Mouse (Mus musculus) lung, postnatal 0 days (tissue): ENCODE measurements around the gene Pin1. TPM values are rescaled to one million over a fixed set of nuclear protein-coding genes. Genes with fewer than 3 reads are reported as not detected.
"Not testable (repeated sequence)": the region's sequence is repeated elsewhere in the genome, so short reads cannot be mapped to it uniquely, and the experiment has no call there.

ENCODE experiments used
- ATAC-seq: fragments of 200-750 bp; cut with Nextera tagmentation; 2 replicates; pipeline ENCODE4 v1.8.0; 2017; ENCODE audit warnings: moderate library complexity
- DNase-seq: peaks from one replicate; pipeline ENCODE4 v3.0.0-alpha.2; 2016; ENCODE audit warnings: low spot score
- H3K27ac ChIP-seq: fragments of 300-500 bp; sonication (generic); 2 replicates; pipeline ENCODE4 v1.5.1; 2014; ENCODE audit warnings: antibody characterized with exemption, mild to moderate bottlenecking, low read length, mixed read lengths
- H3K27me3 ChIP-seq: fragments of 300-500 bp; sonication (generic); replicated peaks from 2 replicates; pipeline ENCODE4 v1.6.1; 2014; ENCODE audit warnings: low read length, mixed read lengths; ENCODE audit not compliant: insufficient read depth
- H3K36me3 ChIP-seq: fragments of 300-500 bp; sonication (generic); 2 replicates; pipeline ENCODE4 v1.6.1; 2014; ENCODE audit warnings: low read length, mixed read lengths; ENCODE audit not compliant: insufficient read depth
- H3K4me1 ChIP-seq: fragments of 300-500 bp; sonication (generic); 2 replicates; pipeline ENCODE4 v1.6.1; 2014; ENCODE audit warnings: antibody characterized with exemption, low read depth, low read length, mixed read lengths; ENCODE audit not compliant: insufficient read depth
- H3K4me2 ChIP-seq: fragments of 300-500 bp; sonication (generic); replicated peaks from 2 replicates; pipeline ENCODE4 v1.6.1; 2014; ENCODE audit warnings: low read depth, mild to moderate bottlenecking, low read length, moderate library complexity, mixed read lengths
- H3K4me3 ChIP-seq: fragments of 300-500 bp; sonication (generic); 2 replicates; pipeline ENCODE4 v1.5.1; 2014; ENCODE audit warnings: low read depth, low read length
- H3K9ac ChIP-seq: fragments of 300-500 bp; sonication (generic); replicated peaks from 2 replicates; pipeline ENCODE4 v1.6.1; 2014; ENCODE audit warnings: low read depth, mild to moderate bottlenecking
- H3K9me3 ChIP-seq: fragments of 300-500 bp; sonication (generic); 2 replicates; pipeline ENCODE4 v1.6.1; 2016; ENCODE audit warnings: low read length, mixed read lengths
- CTCF ChIP-seq: IDR thresholded peaks from 2 replicates; pipeline ENCODE4 v1.5.1; 2016; ENCODE audit warnings: antibody characterized with exemption, mild to moderate bottlenecking
- EP300 ChIP-seq: IDR thresholded peaks from 2 replicates; pipeline ENCODE4 v1.6.1; 2016; ENCODE audit warnings: antibody characterized with exemption, mild to moderate bottlenecking, control low read depth
- whole genome bisulfite sequencing: fragments of 180-500 bp; shearing (Covaris S2); extraction: QIAGEN DNeasy Blood & Tissue Kit; methylation state at CpG from one replicate; pipeline ENCODE4 v1.1.7; 2014; 5-methylcytosine and 5-hydroxymethylcytosine counted together
- polyA plus RNA-seq: library from polyadenylated mRNA; unstranded; fragments of >200 nt; fragmentation: Nextera tagmentation; extraction: Ambion mirVana; gene quantifications from 2 replicates; pipeline ENCODE4 v1.2.1, GENCODE M21; 2015

The Pin1 gene
- polyA plus RNA-seq, 1 experiment from 2014 or later: 32.9 TPM

DNA sequence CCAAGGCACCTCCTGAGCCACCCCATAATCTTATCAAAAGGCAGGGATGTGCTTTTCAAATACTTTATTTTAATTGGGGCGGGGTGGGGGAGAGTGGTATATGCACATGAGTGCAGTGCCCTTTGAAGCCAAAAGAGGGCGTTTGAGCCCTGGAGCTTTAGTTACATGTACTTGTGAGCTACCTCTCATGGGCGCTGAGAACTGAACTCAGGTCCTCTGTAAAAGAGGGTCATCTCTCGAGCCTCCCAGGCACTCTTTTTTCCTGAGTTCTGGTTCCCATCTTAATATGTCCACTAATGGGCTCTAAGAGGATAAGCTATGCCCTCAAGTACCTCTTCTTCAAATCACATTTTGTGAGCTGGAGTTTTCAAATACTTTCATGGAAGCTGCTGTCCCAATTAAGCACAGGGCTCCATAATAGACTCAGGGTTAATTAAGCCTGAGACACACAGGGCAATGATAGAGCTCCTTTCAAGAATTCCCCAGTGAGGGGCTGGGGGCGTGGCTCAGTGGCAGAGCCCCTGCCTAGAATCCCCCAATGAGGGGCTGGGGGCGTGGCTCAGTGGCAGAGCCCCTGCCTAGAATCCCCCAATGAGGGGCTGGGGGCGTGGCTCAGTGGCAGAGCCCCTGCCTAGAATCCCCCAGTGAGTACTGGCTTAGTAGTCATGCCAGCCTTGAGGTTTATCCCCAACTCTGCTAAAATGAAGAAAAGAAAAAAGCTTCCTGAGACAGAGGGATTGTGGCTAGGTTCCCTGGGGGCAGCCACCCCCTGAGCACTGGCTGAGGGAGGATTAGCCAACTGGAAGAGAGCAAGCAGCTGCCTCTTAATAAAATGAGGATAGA is 29.9 kb downstream of the Pin1 start:
- Histone ChIP-seq H3K27ac (no peak overlapping the region), H3K4me3 (no peak overlapping the region), H3K9me3 (no peaks in the 10 kb centered on the region), H3K27me3 (no peaks in the 10 kb centered on the region), H3K4me1 (no peaks in the 10 kb centered on the region), H3K9ac (no peak overlapping the region), H3K4me2 (no peak overlapping the region), H3K36me3 (no peaks in the 10 kb centered on the region)
- DNase-seq (no peak), ATAC-seq (no peak)
- WGBS: 54% methylated on average over 6 of the region's 7 CpGs
- TF ChIP-seq EP300 (no peak), CTCF (no peak)

DNA sequence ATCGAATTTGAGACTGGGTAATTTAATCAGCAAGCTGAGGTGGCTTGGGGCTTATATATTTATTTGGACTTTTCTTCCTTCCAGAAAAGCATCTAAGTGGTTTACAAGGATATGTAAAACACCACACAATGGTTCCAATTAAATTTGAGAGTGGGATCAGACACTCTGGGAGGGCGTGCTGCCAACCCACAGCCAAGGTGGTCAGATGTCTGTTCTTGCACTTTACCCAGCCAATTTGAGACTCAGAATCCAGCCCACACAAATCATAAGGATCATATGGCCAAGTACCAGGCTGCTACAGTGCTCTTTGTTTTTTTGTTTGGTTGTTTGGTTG is 30.5 kb downstream of the Pin1 start:
- no peak overlapping the region for H3K4me2 ChIP-seq
- DNase-seq (no peak), ATAC-seq (no peak)
- no peaks in the 10 kb centered on the region for H3K4me1 ChIP-seq
- no peaks in the 10 kb centered on the region for H3K27me3 ChIP-seq
- TF ChIP-seq CTCF (no peak), EP300 (no peak)
- no peak overlapping the region for H3K4me3 ChIP-seq
- H3K9me3 ChIP-seq: no peaks in the 10 kb centered on the region
- H3K27ac ChIP-seq: no peak overlapping the region
- H3K36me3 ChIP-seq: no peaks in the 10 kb centered on the region
- WGBS: 56% methylated on average over 2 of the region's 2 CpGs
- H3K9ac ChIP-seq: no peak overlapping the region

DNA sequence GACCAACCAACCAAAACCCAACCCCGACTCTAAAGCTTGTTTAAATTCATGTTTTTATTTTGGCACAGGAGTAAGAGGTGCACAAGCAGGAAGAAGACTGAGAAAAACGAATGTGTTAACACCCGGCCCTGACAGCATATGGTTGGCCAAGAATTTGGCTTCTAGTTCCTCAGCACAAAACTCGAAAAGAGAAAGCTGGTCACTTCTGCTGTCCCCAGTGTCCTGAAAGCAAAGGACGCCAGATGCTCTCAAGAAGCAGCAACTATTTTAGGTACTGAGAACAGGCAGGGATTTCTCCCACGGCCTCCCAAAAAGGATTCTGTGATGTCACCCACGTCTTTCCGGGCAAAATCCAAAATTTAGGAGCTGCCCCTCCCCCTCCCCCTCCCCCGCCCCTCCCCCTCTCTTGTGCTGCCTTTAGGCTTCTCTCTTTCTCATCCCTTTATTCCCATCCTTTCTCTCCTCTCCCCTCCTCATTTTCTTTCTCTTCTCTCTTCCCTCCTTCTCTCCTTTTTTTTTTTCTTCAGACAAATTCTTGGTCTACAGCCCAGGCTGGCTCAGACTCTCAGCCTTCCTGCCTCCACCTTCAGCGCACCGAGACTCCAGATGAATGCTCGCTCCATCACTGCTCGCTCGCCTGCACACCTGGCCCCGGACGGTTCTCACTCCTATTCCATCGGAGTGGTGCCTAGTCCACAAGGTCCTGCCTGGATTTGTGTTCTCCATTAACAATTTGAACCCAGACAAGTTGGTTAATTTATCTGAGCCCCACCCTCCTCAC is 33.4 kb downstream of the Pin1 start:
- DNase-seq (no peak), ATAC-seq (no peak)
- no peak overlapping the region for H3K4me3 ChIP-seq
- no peak overlapping the region for H3K9ac ChIP-seq
- H3K27ac ChIP-seq: no peak overlapping the region
- TF ChIP-seq CTCF (no peak), EP300 (no peak)
- H3K9me3 ChIP-seq: no peaks in the 10 kb centered on the region
- WGBS: 46% methylated on average over 17 of the region's 17 CpGs
- H3K4me1 ChIP-seq: no peaks in the 10 kb centered on the region
- H3K36me3 ChIP-seq: no peaks in the 10 kb centered on the region
- H3K27me3 ChIP-seq: no peaks in the 10 kb centered on the region
- no peak overlapping the region for H3K4me2 ChIP-seq

DNA sequence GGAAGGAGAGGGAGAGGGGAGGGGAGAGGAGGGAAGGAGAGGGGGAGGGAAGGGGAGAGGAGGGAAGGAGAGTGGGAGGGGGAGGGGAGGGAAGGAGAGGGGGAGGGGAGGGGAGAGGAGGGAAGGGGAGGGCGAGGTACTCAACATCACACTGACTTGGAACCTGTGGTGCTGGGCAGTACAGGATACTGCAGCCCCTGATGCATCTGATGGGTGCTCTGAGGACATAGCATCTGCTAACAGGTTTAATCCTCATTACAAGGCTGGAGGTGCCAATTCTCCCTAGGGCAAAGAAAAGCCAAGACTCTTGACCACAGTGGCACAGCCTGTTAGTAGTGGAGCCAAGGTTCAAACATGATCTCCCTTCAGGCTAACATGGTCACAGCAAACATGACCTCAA is 37.5 kb downstream of the Pin1 start:
- H3K4me1 ChIP-seq: no peaks in the 10 kb centered on the region
- H3K4me2 ChIP-seq: no peak overlapping the region
- no peak overlapping the region for H3K27ac ChIP-seq
- H3K27me3 ChIP-seq: 0 out of 2 replicates have a peak, but pooled peaks cover 1% of the 10 kb centered on the region
- WGBS: 40% methylated on average over 1 of the region's 1 CpGs
- TF ChIP-seq CTCF (no peak), EP300 (no peak)
- H3K4me3 ChIP-seq: no peak overlapping the region
- no peak for DNase-seq
- H3K9ac ChIP-seq: no peak overlapping the region
- no peaks in the 10 kb centered on the region for H3K9me3 ChIP-seq
- H3K36me3 ChIP-seq: no peaks in the 10 kb centered on the region
- ATAC-seq: no peak

DNA sequence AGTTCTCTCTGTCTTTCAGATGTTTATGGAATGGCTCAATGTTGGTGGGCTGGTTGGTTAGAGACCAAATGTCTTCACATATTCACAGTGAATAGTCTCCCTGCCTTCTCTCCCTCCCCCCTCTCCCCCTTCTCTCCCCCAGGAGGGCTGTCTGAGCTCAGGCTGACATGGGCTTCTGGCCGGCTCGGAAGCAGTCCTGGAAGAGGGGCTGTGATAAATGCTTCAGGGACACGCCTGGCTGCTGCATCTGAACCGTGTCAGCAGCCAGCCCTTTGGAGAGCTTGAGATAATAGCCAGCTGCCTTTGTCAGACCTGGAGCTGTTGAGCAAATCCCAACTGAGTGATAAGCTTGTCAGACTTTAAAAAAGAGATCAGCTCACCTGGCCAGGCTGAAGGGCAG is 38.0 kb downstream of the Pin1 start:
- DNase-seq: no peak
- Histone ChIP-seq H3K9me3 (no peaks in the 10 kb centered on the region), H3K36me3 (no peaks in the 10 kb centered on the region), H3K27me3 (0 out of 2 replicates have a peak, but pooled peaks cover 6% of the 10 kb centered on the region), H3K4me2 (no peak overlapping the region), H3K9ac (no peak overlapping the region), H3K4me3 (no peak overlapping the region), H3K4me1 (no peaks in the 10 kb centered on the region), H3K27ac (no peak overlapping the region)
- 0% methylated on average over 4 of the region's 4 CpGs for WGBS
- ATAC-seq: no peak
- no peak for TF ChIP-seq EP300
- TF ChIP-seq CTCF: no peak

DNA sequence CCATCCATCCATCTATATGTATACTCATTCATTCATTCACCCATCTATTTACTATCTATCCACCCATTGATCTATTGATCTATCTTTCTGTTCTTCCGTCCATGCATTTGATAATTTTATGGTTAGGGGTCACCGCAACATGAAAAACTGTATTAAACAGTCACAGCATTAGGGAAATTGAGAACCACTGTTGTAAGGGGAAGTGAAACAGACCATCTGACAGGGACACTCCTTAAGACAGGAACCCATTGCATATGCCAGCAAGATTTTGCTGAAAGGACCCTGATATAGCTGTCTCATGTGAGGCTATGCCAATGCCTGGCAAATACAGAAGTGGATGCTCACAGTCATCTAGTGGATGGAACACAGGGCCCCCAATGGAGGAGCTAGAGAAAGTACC is 38.6 kb downstream of the Pin1 start:
- WGBS: 76% methylated on average over 2 of the region's 2 CpGs
- not testable (repeated sequence) for H3K4me3 ChIP-seq, H3K9ac ChIP-seq, H3K27me3 ChIP-seq, H3K27ac ChIP-seq, H3K9me3 ChIP-seq, H3K4me2 ChIP-seq, H3K36me3 ChIP-seq, ATAC-seq, H3K4me1 ChIP-seq, DNase-seq
